Mouse (Mus musculus) hindbrain, postnatal 0 days (tissue): ENCODE measurements around the gene Rnh1. TPM values are rescaled to one million over a fixed set of nuclear protein-coding genes. Genes with fewer than 3 reads are reported as not detected.
A peak's percentile ranks its signal among the peaks of the same experiment; 100 is the strongest.

ENCODE experiments used
- ATAC-seq: fragments of 200-750 bp; cut with Nextera tagmentation; 2 replicates; pipeline ENCODE4 v1.8.0; 2017; ENCODE audit warnings: mild to moderate bottlenecking, moderate TSS enrichment, moderate library complexity
- DNase-seq: peaks from one replicate; pipeline ENCODE4 v3.0.0-alpha.2; 2015; ENCODE audit warnings: low spot score
- H3K27ac ChIP-seq: fragments of 300-500 bp; sonication (generic); 2 replicates; pipeline ENCODE4 v1.5.1; 2014; ENCODE audit warnings: mild to moderate bottlenecking
- H3K27me3 ChIP-seq: fragments of 300-500 bp; sonication (generic); 2 replicates; pipeline ENCODE4 v1.6.1; 2014; ENCODE audit warnings: low read length, mixed read lengths; ENCODE audit not compliant: insufficient read depth
- H3K36me3 ChIP-seq: fragments of 300-500 bp; sonication (generic); 2 replicates; pipeline ENCODE4 v1.6.1; 2014; ENCODE audit warnings: low read length, mixed read lengths; ENCODE audit not compliant: insufficient read depth
- H3K4me1 ChIP-seq: fragments of 300-500 bp; sonication (generic); 2 replicates; pipeline ENCODE4 v1.6.1; 2014; ENCODE audit warnings: antibody characterized with exemption, low read length, mixed read lengths; ENCODE audit not compliant: insufficient read depth
- H3K4me2 ChIP-seq: fragments of 300-500 bp; sonication (generic); 2 replicates; pipeline ENCODE4 v1.6.1; 2014; ENCODE audit warnings: low read depth, mild to moderate bottlenecking, low read length, moderate library complexity, mixed read lengths
- H3K4me3 ChIP-seq: fragments of 300-500 bp; sonication (generic); 2 replicates; pipeline ENCODE4 v1.5.1; 2014; ENCODE audit warnings: low read length
- H3K9ac ChIP-seq: fragments of 300-500 bp; sonication (generic); replicated peaks from 2 replicates; pipeline ENCODE4 v1.6.1; 2014; ENCODE audit warnings: mild to moderate bottlenecking, low read length, moderate library complexity, mixed read lengths
- H3K9me3 ChIP-seq: fragments of 300-500 bp; sonication (generic); 2 replicates; pipeline ENCODE4 v1.6.1; 2016; ENCODE audit warnings: low read length, mixed read lengths
- CTCF ChIP-seq: IDR thresholded peaks from 2 replicates; pipeline ENCODE4 v1.5.1; 2016; ENCODE audit warnings: antibody characterized with exemption, control low read depth, low read depth
- WGBS: fragments of 180-500 bp; shearing (Covaris S2); extraction: QIAGEN DNeasy Blood & Tissue Kit; methylation state at CpG from one replicate; pipeline ENCODE4 v1.1.7; 2014; 5-methylcytosine and 5-hydroxymethylcytosine counted together
- polyA plus RNA-seq: library from polyadenylated mRNA; unstranded; fragments of >200 nt; fragmentation: Nextera tagmentation; extraction: Ambion mirVana; gene quantifications from 2 replicates; pipeline ENCODE4 v1.2.1, GENCODE M21; 2015
- total RNA-seq: library from RNA; depleted of rRNA; stranded (reverse); fragments of >200 nt; gene quantifications from 2 replicates; pipeline ENCODE4 v1.2.3, GENCODE M21; 2014

Gene Rnh1
- total and polyA plus RNA-seq, 2 experiments from 2014 or later = 55.3 to 65.2 TPM

DNA sequence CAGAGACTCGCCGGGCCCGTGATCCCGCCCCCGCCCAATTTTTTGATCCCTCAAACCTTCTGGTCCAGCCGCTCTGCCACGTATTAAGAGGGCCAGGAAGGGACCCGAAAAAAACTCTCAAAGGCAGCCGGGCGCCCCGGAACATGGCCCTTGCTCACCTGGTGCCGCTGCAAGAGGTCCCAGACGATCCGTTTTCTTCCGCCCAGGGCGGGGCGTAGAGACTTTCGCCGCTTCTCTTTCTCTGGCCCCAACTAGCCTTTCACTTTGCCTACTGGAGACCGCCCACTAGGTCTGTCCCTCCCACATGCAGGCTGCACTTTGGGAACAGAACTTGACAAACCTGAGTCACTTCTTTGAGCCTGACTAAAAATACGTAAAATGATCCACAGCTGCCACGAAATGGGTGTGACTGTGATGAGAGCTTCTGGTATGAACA is 4.1 kb downstream of the Rnh1 start:
- WGBS = 8% methylated on average over 22 of the region's 22 CpGs
- no peak for TF ChIP-seq CTCF
- Histone ChIP-seq H3K4me2 (peak overlapping the region; percentile 55), H3K27ac (peak overlapping the region; percentile 7; the same call in 1 of the 2 replicates), H3K36me3 (peaks cover 4% of the 10 kb centered on the region; the same call in 1 of the 2 replicates), H3K9me3 (no peaks in the 10 kb centered on the region), H3K4me1 (peaks cover 13% of the 10 kb centered on the region), H3K4me3 (peak overlapping the region; percentile 35), H3K9ac (peak overlapping the region; percentile 52), H3K27me3 (no peaks in the 10 kb centered on the region)
- ATAC-seq = no peak
- peak; percentile 21 for DNase-seq

DNA sequence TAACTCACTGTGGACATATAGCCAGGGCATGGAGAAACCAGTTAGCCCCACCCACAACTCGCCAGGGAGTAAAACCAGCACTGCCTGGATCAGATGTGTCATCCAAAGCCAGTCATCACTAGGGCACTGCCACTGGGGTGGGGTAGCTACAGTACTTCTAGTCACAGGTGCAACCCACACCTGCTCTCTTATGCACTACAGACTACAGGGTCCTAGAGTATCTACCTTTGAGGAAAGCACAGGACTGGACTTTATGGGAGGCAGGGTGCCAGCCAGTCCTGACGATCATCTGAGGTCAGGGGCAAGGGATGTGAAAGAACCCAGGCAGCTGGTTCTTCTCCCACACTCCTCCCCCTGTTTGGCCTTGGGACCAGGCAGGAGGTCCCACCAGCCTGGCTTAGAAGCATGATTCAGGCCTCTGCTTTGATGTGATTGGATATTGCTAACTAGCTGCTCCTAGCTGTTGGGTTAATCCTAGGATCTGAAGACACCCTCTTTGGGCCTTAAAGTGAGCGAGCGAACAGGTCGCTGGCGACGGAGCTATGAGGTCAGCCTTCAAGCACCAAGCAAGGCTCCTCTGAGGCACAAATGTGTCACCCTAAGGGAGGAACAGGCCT is 4.6 kb downstream of the Rnh1 start:
- H3K27me3 ChIP-seq = no peaks in the 10 kb centered on the region
- H3K9me3 ChIP-seq = no peaks in the 10 kb centered on the region
- H3K9ac ChIP-seq = peak overlapping the region; percentile 52
- DNase-seq = peak; percentile 34
- no peak for ATAC-seq
- 24% methylated on average over 7 of the region's 7 CpGs for WGBS
- H3K4me1 ChIP-seq = peaks cover 13% of the 10 kb centered on the region
- peak overlapping the region; percentile 7; the same call in 1 of the 2 replicates for H3K27ac ChIP-seq
- H3K36me3 ChIP-seq = peaks cover 4% of the 10 kb centered on the region; the same call in 1 of the 2 replicates
- H3K4me3 ChIP-seq = peak overlapping the region; percentile 35
- no peak for TF ChIP-seq CTCF
- peak overlapping the region; percentile 55 for H3K4me2 ChIP-seq

DNA sequence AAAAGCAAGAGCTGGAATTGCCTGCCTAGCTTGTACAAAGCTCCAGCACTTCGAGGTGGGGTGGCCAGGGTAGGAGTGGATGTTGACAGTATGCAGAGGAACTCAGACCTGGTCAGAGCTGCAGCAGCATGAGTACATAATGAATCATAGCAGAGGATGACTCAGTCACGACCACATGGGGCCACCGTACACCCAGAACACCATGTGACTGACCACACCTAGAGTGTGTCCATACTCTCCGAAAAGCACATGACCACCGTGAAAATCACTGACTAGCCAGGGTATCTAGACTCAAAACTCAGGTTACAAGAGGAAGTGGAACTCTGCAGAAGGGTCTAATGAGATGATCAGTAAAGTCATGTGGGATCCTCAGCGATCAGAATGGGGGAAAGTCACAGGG is 7.8 kb downstream of the Rnh1 start:
- Histone ChIP-seq H3K27ac (no peak overlapping the region), H3K27me3 (no peaks in the 10 kb centered on the region), H3K4me3 (no peak overlapping the region), H3K4me2 (no peak overlapping the region), H3K9ac (no peak overlapping the region), H3K9me3 (no peaks in the 10 kb centered on the region), H3K36me3 (peaks cover 25% of the 10 kb centered on the region), H3K4me1 (peaks cover 13% of the 10 kb centered on the region)
- WGBS = 88% methylated on average over 6 of the region's 6 CpGs
- no peak for TF ChIP-seq CTCF
- DNase-seq (no peak), ATAC-seq (no peak)

DNA sequence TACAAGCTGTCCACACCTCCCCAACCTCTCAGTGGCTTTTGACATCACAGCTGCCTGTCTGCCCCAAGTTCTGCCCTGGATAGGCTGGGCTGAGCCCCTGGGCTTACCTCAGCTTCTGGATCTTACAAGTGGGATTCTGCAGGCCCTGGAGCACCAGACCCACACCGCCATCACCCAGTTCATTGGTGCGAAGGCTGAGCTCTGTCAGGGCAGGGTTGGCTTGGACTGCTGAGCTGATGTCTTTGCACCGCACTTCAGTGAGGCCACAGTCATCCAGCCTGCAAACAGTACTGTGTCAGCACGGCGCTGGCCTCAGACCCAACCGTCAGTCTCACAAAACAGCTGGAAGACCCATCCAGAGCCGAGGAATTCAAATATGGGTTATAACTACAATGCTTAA is 8.3 kb downstream of the Rnh1 start:
- no peak for TF ChIP-seq CTCF
- DNase-seq = no peak
- no peaks in the 10 kb centered on the region for H3K9me3 ChIP-seq
- H3K4me1 ChIP-seq = peaks cover 13% of the 10 kb centered on the region
- no peak overlapping the region for H3K4me2 ChIP-seq
- H3K9ac ChIP-seq = no peak overlapping the region
- peaks cover 27% of the 10 kb centered on the region for H3K36me3 ChIP-seq
- no peak overlapping the region for H3K4me3 ChIP-seq
- H3K27ac ChIP-seq = no peak overlapping the region
- ATAC-seq = no peak
- 90% methylated on average over 7 of the region's 7 CpGs for WGBS
- no peaks in the 10 kb centered on the region for H3K27me3 ChIP-seq

DNA sequence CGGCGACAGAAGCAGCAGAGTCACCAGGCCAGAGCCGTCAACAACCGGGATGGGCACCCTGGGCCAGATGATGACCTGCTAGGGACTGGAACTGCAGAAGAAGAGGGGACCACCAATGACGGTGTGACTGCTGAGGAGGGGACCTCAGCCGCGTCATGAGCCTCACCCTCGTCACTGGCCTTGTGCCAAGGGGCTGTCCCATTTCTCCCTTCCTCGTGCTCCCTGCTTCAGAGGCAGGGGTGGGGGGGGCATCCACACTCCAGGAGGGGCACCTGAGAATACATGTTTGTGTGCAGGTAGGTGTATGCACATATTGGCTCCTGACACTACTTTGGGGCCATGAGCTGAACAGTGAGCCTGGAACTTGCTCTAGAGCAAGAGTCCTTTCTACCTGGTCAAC is 17.3 kb downstream of the Rnh1 start:
- Histone ChIP-seq H3K9me3 (no peaks in the 10 kb centered on the region), H3K4me1 (no peaks in the 10 kb centered on the region), H3K27ac (no peak overlapping the region), H3K4me3 (no peak overlapping the region), H3K9ac (no peak overlapping the region), H3K27me3 (no peaks in the 10 kb centered on the region), H3K4me2 (no peak overlapping the region), H3K36me3 (peaks cover 34% of the 10 kb centered on the region; the same call in 1 of the 2 replicates)
- no peak for TF ChIP-seq CTCF
- DNase-seq (no peak), ATAC-seq (no peak)
- 80% methylated on average over 9 of the region's 9 CpGs for WGBS

DNA sequence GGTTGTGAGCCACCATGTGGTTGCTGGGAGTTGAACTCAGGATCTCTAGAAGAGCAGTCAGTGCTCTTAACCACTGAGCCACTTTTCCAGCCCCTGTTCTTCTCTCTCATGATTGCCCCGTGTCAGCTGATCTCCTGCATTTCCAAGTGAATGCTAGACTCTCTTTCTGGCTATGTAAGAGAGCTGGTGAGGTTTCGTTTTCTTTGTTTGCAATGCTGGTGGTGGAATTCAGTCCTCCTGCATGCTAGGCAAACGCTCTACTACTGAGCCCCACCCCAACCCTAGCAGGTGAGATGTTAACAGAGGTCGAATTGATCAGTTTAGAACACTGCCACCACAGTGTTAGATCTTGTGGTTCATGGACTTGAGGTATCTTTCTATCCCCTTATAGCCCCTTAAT is 24.0 kb downstream of the Rnh1 start:
- Histone ChIP-seq H3K9me3 (no peaks in the 10 kb centered on the region), H3K4me3 (no peak overlapping the region), H3K9ac (no peak overlapping the region), H3K36me3 (peaks cover 5% of the 10 kb centered on the region; the same call in 1 of the 2 replicates), H3K4me1 (no peaks in the 10 kb centered on the region), H3K27ac (no peak overlapping the region), H3K4me2 (no peak overlapping the region), H3K27me3 (no peaks in the 10 kb centered on the region)
- 76% methylated on average over 4 of the region's 4 CpGs for WGBS
- DNase-seq (no peak), ATAC-seq (no peak)
- TF ChIP-seq CTCF = no peak

DNA sequence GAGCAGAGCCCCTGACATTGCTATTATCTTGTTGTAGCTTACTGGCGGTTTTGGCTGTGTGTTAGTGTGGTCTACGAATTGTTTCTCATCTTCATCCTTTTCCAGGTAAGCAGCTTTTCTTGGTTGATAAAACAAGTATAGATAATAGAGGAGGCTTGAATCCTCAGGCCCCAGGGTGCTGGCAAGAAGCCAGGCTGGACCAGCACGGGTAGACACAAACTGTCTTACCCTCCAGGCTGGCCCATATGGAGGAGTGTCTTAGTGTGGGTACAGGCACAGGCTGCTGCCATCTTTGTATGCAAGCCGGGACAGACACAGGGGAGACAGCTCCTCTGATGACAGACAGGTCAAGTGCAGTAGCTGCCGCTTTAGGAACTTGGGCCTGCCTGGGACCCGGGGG is 25.6 kb downstream of the Rnh1 start:
- no peak for TF ChIP-seq CTCF
- Histone ChIP-seq H3K36me3 (peaks cover 5% of the 10 kb centered on the region; the same call in 1 of the 2 replicates), H3K4me1 (no peaks in the 10 kb centered on the region), H3K4me3 (no peak overlapping the region), H3K9ac (no peak overlapping the region), H3K4me2 (no peak overlapping the region), H3K9me3 (no peaks in the 10 kb centered on the region), H3K27me3 (no peaks in the 10 kb centered on the region), H3K27ac (no peak overlapping the region)
- ATAC-seq = no peak
- peak; percentile 15 for DNase-seq
- WGBS = 62% methylated on average over 6 of the region's 6 CpGs
